10 mouse cellular contexts compared by ENCODE assay signal in the genomic region with DNA sequence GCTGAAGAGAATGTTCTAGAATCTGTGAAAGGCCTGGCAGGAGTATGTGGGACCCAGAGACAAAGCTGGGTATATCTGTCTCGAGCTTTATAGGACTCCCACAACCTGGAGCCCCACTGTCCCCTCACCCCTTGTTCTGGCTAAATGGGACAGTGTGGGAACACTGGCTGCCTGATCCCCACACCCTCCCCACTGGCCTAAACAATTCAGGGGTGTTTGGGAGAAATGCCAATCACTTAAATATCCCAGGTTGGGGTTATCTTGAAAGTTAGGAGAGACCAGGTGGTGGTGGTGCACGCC. TPM values are rescaled to one million over a fixed set of nuclear protein-coding genes. Genes with fewer than 3 reads are reported as not detected.
DNase-seq lines count a peak whose midpoint lies in the region; ATAC-seq and TF ChIP-seq lines count a peak whose summit lies in the region.
"Had no signal": no experiment of that assay in that cellular context is flagged by ENCODE, and none has a peak within 500 bp of the region (broad histone marks: within the 10 kb centered on the region; RNA-seq: fewer than 3 reads in every experiment).

No protein-coding gene starts in this region.

- H3K27me3 ChIP-seq in megakaryocyte, embryonic 14.5 days (replicated peaks) = peaks cover 64% of the 10 kb centered on the region
- H3K27me3 ChIP-seq in limb, embryonic 12.5 days = no peaks in the 10 kb centered on the region

- H3K36me3 ChIP-seq in megakaryocyte, embryonic 14.5 days (replicated peaks; ENCODE audit: low read length) = no peaks in the 10 kb centered on the region
- H3K36me3 ChIP-seq in limb, embryonic 12.5 days = no peaks in the 10 kb centered on the region

- peak overlapping the region; percentile 49 for H3K4me2 ChIP-seq in limb, embryonic 12.5 days

- TF ChIP-seq CTCF in gastrocnemius, adult 2 months (IDR thresholded peaks at IDR 0.05) = no peak
- no peak for TF ChIP-seq CTCF in olfactory bulb, adult 2 months (IDR thresholded peaks at IDR 0.05; ENCODE audit: insufficient read depth, low read depth, low read length)

- H3K27ac ChIP-seq in gastrocnemius, adult 2 months = peak overlapping the region; percentile 53; the same call in 1 of the 2 replicates
- H3K27ac ChIP-seq in limb, embryonic 12.5 days = peak overlapping the region; percentile 94
- peak overlapping the region; percentile 82 for H3K27ac ChIP-seq in olfactory bulb, adult 2 months (ENCODE audit: insufficient read depth, low read depth, low read length)
- H3K27ac ChIP-seq: macrophage had no signal

- no peak for DNase-seq in gastrocnemius, adult 2 months
- no peak for DNase-seq in gastrocnemius, postnatal 14 days
- no peak for DNase-seq in gastrocnemius, postnatal 10 days
- no peak for DNase-seq in cerebellum, postnatal 10 days
- DNase-seq: spleen, adult 18-20 months had no signal

- WGBS in limb, embryonic 12.5 days = 68% methylated on average over 2 of the region's 2 CpGs
- 51% methylated on average over 2 of the region's 2 CpGs for WGBS in olfactory bulb, adult 2 months

- intact Hi-C loops in gastrocnemius, adult 2 months (cut with DNase I) = loop anchor here (5.0 kb wide), 1 partner anchor 38 kb away; no protein-coding TSS in a partner anchor
- intact Hi-C loops in gastrocnemius, postnatal 14 days (cut with DNase I; ENCODE audit: low total_unique reads) = loop anchor here (5.0 kb wide), 1 partner anchor 38 kb away; no protein-coding TSS in a partner anchor

- no peak for TF ChIP-seq POLR2A in olfactory bulb, adult 2 months (IDR thresholded peaks at IDR 0.05; ENCODE audit: insufficient read depth, low read depth, low read length)

- H3K4me3 ChIP-seq in gastrocnemius, adult 2 months = peak overlapping the region; percentile 59; the same call in 1 of the 2 replicates
- H3K4me3 ChIP-seq in megakaryocyte, embryonic 14.5 days (replicated peaks) = peak overlapping the region; percentile 87
- no peak overlapping the region for H3K4me3 ChIP-seq in limb, embryonic 12.5 days (replicated peaks)
- H3K4me3 ChIP-seq in olfactory bulb, adult 2 months (ENCODE audit: insufficient read depth, low read depth, low read length) = no peak overlapping the region

- H3K4me1 ChIP-seq in megakaryocyte, embryonic 14.5 days = peaks cover 13% of the 10 kb centered on the region
- peaks cover 24% of the 10 kb centered on the region for H3K4me1 ChIP-seq in limb, embryonic 12.5 days (replicated peaks)
- peaks cover 43% of the 10 kb centered on the region for H3K4me1 ChIP-seq in olfactory bulb, adult 2 months (ENCODE audit: control insufficient read depth, insufficient read depth, low read length)

- peaks cover 3% of the 10 kb centered on the region; the same call in 1 of the 2 replicates for H3K9me3 ChIP-seq in megakaryocyte, embryonic 14.5 days
- H3K9me3 ChIP-seq in limb, embryonic 12.5 days = no peaks in the 10 kb centered on the region

- no peak overlapping the region for H3K9ac ChIP-seq in limb, embryonic 12.5 days (replicated peaks)

- no peak for ATAC-seq in megakaryocyte, adult 5-6 weeks (ENCODE audit: poor library complexity, severe bottlenecking)
- ATAC-seq in limb, embryonic 12.5 days (ENCODE audit: insufficient number of reproducible peaks, insufficient read depth, low FRiP score, low TSS enrichment, low read depth) = peak; percentile 38

RNA-seq across cellular contexts. Expression of a gene that starts 20.7 kb away (rescaled TPM):
- 1 to 10 TPM; 3.0 to 3.3 TPM for total RNA-seq in gastrocnemius, adult 2 months (2021)
- 1 to 10 TPM; 4.1 to 4.3 TPM for total RNA-seq in gastrocnemius, postnatal 14 days (2021)
- polyA plus RNA-seq in megakaryocyte, embryonic 14.5 days (2012; ENCODE audit: insufficient read depth, low replicate concordance) = 1.7 and 2.0 TPM in 2 replicates
- 2.2 and 2.6 TPM in 2 replicates for total RNA-seq in megakaryocyte, adult 5-6 weeks (2015)
- total RNA-seq in megakaryocyte, adult 5-6 weeks (2017) = 2.9 and 4.3 TPM in 2 replicates
- 10.3 and 11.6 TPM in 2 replicates for polyA plus RNA-seq in limb, embryonic 12.5 days (2016; fragmentation: Nextera tagmentation; extraction: Ambion mirVana)
- polyA plus RNA-seq in olfactory bulb, adult 2 months (2012; ENCODE audit: insufficient read depth, insufficient read length, low replicate concordance, missing spikeins) = not detected in 2 replicates
- total RNA-seq in gastrocnemius, postnatal 10 days (2021) = 1 to 10 TPM; 4.7 to 5.2 TPM

RNA-seq across cellular contexts. Expression of a gene that starts 41.4 kb away (rescaled TPM):
- total RNA-seq in gastrocnemius, adult 2 months (2021) = 1 to 10 TPM; 3.2 to 7.4 TPM
- total RNA-seq in gastrocnemius, postnatal 14 days (2021) = 10 to 100 TPM; 18.3 to 24.5 TPM
- 413 and 593 TPM in 2 replicates for polyA plus RNA-seq in megakaryocyte, embryonic 14.5 days (2012; ENCODE audit: insufficient read depth, low replicate concordance)
- 526 and 619 TPM in 2 replicates for total RNA-seq in megakaryocyte, adult 5-6 weeks (2015)
- 490 and 532 TPM in 2 replicates for total RNA-seq in megakaryocyte, adult 5-6 weeks (2017)
- polyA plus RNA-seq in limb, embryonic 12.5 days (2016; fragmentation: Nextera tagmentation; extraction: Ambion mirVana) = 76.3 and 95.6 TPM in 2 replicates
- not detected in 2 replicates for polyA plus RNA-seq in olfactory bulb, adult 2 months (2012; ENCODE audit: insufficient read depth, insufficient read length, low replicate concordance, missing spikeins)
- total RNA-seq in gastrocnemius, postnatal 10 days (2021) = 10 to 100 TPM; 38.3 to 41.8 TPM

Comparison
In these comparisons a context has a peak if more than half of its experiments do, and no peak if none do; other contexts are left out.
1. H3K4me3 ChIP-seq: peak in gastrocnemius, adult 2 months (single experiment) and megakaryocyte, embryonic 14.5 days (single experiment); none in limb, embryonic 12.5 days (single experiment) and olfactory bulb, adult 2 months (single experiment).
2. RNA of a gene that starts 41.4 kb away (total RNA-seq): 490 to 619 TPM in megakaryocyte, adult 5-6 weeks; 38.3 to 41.8 TPM in gastrocnemius, postnatal 10 days, 18.3 to 24.5 TPM in gastrocnemius, postnatal 14 days and 3.2 to 7.4 TPM in gastrocnemius, adult 2 months; every median in the first group is over 10 times any median in the second.
3. Peak in every context shown above with its lines, with median percentiles within 50 percentile points of each other: H3K27ac ChIP-seq.